In the genomic region with DNA sequence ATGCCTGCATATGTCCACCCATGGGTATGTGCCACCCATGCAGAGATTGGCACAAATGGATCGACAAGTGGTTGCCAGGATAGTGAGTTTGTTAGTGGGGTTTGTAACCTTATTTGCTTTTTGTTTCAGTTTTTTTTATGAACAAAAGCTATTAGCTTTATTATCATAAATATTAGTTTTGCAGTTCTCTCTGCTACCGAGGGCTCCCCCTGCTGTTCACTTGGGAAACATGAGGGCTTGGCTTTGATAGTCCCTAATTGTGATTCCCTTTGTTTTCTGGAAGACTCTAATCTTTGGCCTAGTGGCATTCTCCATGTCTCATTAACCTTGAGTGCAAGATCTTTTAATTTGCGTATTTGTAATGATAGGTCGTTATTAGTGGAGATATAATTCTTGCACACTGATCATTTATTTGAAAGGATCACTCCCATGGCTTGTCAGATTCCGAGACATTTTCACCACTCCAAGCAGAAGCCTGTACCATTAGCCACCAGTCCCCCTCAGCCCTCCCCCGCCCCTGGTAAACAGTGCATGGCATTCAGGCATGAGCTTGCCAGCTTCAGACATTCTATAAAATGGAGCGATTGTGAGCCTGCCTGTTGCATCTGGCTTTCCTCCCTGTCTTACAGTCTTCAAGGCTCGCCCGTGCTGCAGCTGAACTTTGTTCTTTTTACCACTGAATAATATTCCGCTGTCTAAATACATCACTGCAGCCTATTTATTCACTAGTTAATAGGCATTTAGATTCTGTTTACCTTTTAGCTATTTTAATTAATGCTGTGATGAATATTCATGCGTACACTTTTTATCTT, we compare ENCODE assay signal across 8 mouse cellular contexts.
DNase-seq lines count a peak whose midpoint lies in the region; ATAC-seq and TF ChIP-seq lines count a peak whose summit lies in the region.

No protein-coding gene starts in this region.

- no peaks in the 10 kb centered on the region for H3K4me1 ChIP-seq in heart, embryonic 12.5 days (replicated peaks)
- H3K4me1 ChIP-seq in hindbrain, embryonic 12.5 days, result no peaks in the 10 kb centered on the region
- no peaks in the 10 kb centered on the region for H3K4me1 ChIP-seq in midbrain, postnatal 0 days (ENCODE audit: insufficient read depth, low read length)

- H3K9ac ChIP-seq in heart, embryonic 12.5 days, result no peak overlapping the region
- no peak overlapping the region for H3K9ac ChIP-seq in hindbrain, embryonic 12.5 days
- H3K9ac ChIP-seq in midbrain, postnatal 0 days (replicated peaks; ENCODE audit: low read length, poor library complexity, severe bottlenecking), result no peak overlapping the region

- DNase-seq in heart, adult 8-10 months (ENCODE audit: low spot score), result peak; percentile 74
- peak; percentile 20 for DNase-seq in adrenal gland, adult 8-10 months
- peak; percentile 45 for DNase-seq in embryo, embryonic 9.5 days (ENCODE audit: extremely low spot score)
- DNase-seq in left cerebral cortex, adult 8-10 months (ENCODE audit: low spot score in 2 of 2), result peak; percentile 30 to 57
- DNase-seq in midbrain, postnatal 0 days (ENCODE audit: low spot score), result peak; percentile 70
- DNase-seq in spleen, postnatal 4 days (ENCODE audit: low spot score in 2 of 2), result peak; percentile 33 to 69

- H3K4me3 ChIP-seq in heart, embryonic 12.5 days, result no peak overlapping the region
- H3K4me3 ChIP-seq in hindbrain, embryonic 12.5 days, result no peak overlapping the region
- H3K4me3 ChIP-seq in midbrain, postnatal 0 days (ENCODE audit: low read depth, low read length), result no peak overlapping the region

- peaks cover 3% of the 10 kb centered on the region; the same call in 1 of the 2 replicates for H3K9me3 ChIP-seq in heart, embryonic 12.5 days (replicated peaks)
- H3K9me3 ChIP-seq in hindbrain, embryonic 12.5 days (replicated peaks), result no peaks in the 10 kb centered on the region; the same call in 1 of the 2 replicates
- H3K9me3 ChIP-seq in midbrain, postnatal 0 days (ENCODE audit: low read length), result no peaks in the 10 kb centered on the region

- no peaks in the 10 kb centered on the region for H3K36me3 ChIP-seq in heart, embryonic 12.5 days
- no peaks in the 10 kb centered on the region for H3K36me3 ChIP-seq in hindbrain, embryonic 12.5 days
- no peaks in the 10 kb centered on the region for H3K36me3 ChIP-seq in midbrain, postnatal 0 days (ENCODE audit: insufficient read depth, low read length)

- TF ChIP-seq CTCF in midbrain, postnatal 0 days (IDR thresholded peaks at IDR 0.05), result peak; percentile 78

- no peaks in the 10 kb centered on the region for H3K27me3 ChIP-seq in heart, embryonic 12.5 days (replicated peaks)
- no peaks in the 10 kb centered on the region for H3K27me3 ChIP-seq in hindbrain, embryonic 12.5 days
- no peaks in the 10 kb centered on the region for H3K27me3 ChIP-seq in midbrain, postnatal 0 days (ENCODE audit: insufficient read depth, low read length)

- H3K4me2 ChIP-seq in heart, embryonic 12.5 days, result no peak overlapping the region
- H3K4me2 ChIP-seq in hindbrain, embryonic 12.5 days (replicated peaks), result no peak overlapping the region
- no peak overlapping the region for H3K4me2 ChIP-seq in midbrain, postnatal 0 days (ENCODE audit: low read depth, low read length, poor library complexity, severe bottlenecking)

- no peak for ATAC-seq in heart, embryonic 12.5 days (ENCODE audit: insufficient number of reproducible peaks, low FRiP score)
- peak; percentile 73 for ATAC-seq in hindbrain, embryonic 12.5 days (ENCODE audit: low FRiP score)
- no peak for ATAC-seq in midbrain, postnatal 0 days (ENCODE audit: low FRiP score)

- H3K27ac ChIP-seq in heart, embryonic 12.5 days (ENCODE audit: poor library complexity, severe bottlenecking), result no peak overlapping the region
- no peak overlapping the region for H3K27ac ChIP-seq in hindbrain, embryonic 12.5 days
- no peak overlapping the region for H3K27ac ChIP-seq in midbrain, postnatal 0 days (ENCODE audit: low read depth, low read length)

- 61% methylated on average over 11 of the region's 11 CpGs for WGBS in heart, embryonic 12.5 days
- 60% methylated on average over 11 of the region's 11 CpGs for WGBS in hindbrain, embryonic 12.5 days
- WGBS in midbrain, postnatal 0 days, result 45% methylated on average over 11 of the region's 11 CpGs

Comparison
In these comparisons a context has a peak if more than half of its experiments do, and no peak if none do; other contexts are left out.
1. DNase-seq: peak in every context shown above with its lines; median percentile 74 in heart, adult 8-10 months; 70 in midbrain, postnatal 0 days; 51 in spleen, postnatal 4 days; 45 in embryo, embryonic 9.5 days; 44 in left cerebral cortex, adult 8-10 months; 20 in adrenal gland, adult 8-10 months.